Mouse (Mus musculus): ENCODE results near the gene Cox6a1. TPM values are rescaled to one million over a fixed set of nuclear protein-coding genes. Genes with fewer than 3 reads are reported as not detected.

Cox6a1 gene
- 100 to 1,000 TPM; 570 to 585 TPM for polyA plus RNA-seq (2017; shearing (Covaris generic))

GRCm38 (mm10) chr5:115348546-115349224, at the start of gene Cox6a1:
Gene Cox6a1, minus strand, starts transcription at chr5:115348981.

DNA sequence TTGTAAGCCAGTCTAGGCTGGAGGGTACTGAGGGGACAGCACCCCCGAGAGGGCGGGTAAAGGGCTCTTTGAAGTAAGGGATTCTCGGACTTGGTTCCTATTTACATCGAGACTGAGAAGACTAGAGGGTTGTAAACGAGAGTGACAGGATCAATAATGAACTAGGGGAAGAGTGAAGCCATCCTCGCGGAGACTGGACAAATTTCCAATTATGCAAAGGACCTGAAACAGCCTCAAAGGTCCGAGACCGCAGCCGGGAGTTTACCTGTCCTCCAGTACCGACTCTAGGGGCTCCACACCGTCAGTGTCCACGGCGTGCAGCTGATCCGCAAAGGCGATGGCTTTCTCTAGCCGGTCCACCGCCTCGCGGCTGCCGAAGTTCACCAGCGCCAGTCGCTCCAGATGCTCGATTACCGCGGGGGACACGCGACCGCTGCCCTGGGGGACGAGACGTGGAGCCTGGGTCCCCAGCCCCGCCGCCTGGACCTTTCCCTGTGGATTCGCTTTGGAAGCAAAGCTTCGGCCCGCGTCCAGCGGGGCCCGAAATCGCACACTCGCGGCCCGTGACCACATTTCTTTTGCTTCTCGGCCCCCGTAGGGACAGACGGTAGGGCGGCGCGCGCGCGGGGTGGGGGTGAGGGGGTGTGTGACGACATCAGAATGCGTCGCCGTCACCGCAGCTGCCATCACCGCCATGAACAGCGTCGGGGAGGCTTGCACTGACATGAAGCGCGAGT, 8.0 kb downstream of the Cox6a1 start, which contains the start of the genes Gatc and Triap1:
Gatc (minus strand) TSS at position 602 of the 737 bp plus-strand sequence.
Triap1 (plus strand) TSS at position 649 of the 737 bp plus-strand sequence.

GRCm38 (mm10) chr5:115326875-115327609, 21.7 kb downstream of the Cox6a1 start, which contains the start of gene Srsf9:
Gene Srsf9, plus strand, starts transcription at chr5:115327177.

GRCm38 (mm10) chr5:115300792-115301614, 47.8 kb downstream of the Cox6a1 start, which contains the start of gene Dynll1:
Gene Dynll1, minus strand, starts transcription at chr5:115300999.

Other genes with a start within 250 kb of the Cox6a1 start
- gene Acads, start 229.6 kb downstream of the Cox6a1 start, polyA plus RNA-seq (2017; shearing (Covaris generic)), result 10 to 100 TPM; 43.3 to 48.4 TPM
- 10 to 100 TPM; 50.5 to 65.3 TPM for gene Unc119b, start 214.0 kb downstream of the Cox6a1 start, polyA plus RNA-seq (2017; shearing (Covaris generic))
- gene Mlec, start 190.8 kb downstream of the Cox6a1 start, polyA plus RNA-seq (2017; shearing (Covaris generic)), result 10 to 100 TPM; 52.9 to 86.0 TPM
- under 1 TPM; 0.29 to 0.76 TPM for gene Cabp1, start 154.6 kb downstream of the Cox6a1 start, polyA plus RNA-seq (2017; shearing (Covaris generic))
- gene Pop5, start 113.1 kb downstream of the Cox6a1 start, polyA plus RNA-seq (2017; shearing (Covaris generic)), result 100 to 1,000 TPM; 160 to 229 TPM
- gene Rnf10, start 76.1 kb downstream of the Cox6a1 start, polyA plus RNA-seq (2017; shearing (Covaris generic)), result 100 to 1,000 TPM in 1 of 2 experiments, 10 to 100 TPM in 1; 91.3 to 145 TPM
- 10 to 100 TPM; 28.5 to 38.5 TPM for gene Coq5, start 69.3 kb downstream of the Cox6a1 start, polyA plus RNA-seq (2017; shearing (Covaris generic))
- 100 to 1,000 TPM; 438 to 603 TPM for gene Dynll1, start 48.0 kb downstream of the Cox6a1 start, polyA plus RNA-seq (2017; shearing (Covaris generic))
- 100 to 1,000 TPM; 126 to 162 TPM for gene Srsf9, start 21.8 kb downstream of the Cox6a1 start, polyA plus RNA-seq (2017; shearing (Covaris generic))
- gene Gatc, start 7.8 kb downstream of the Cox6a1 start, polyA plus RNA-seq (2017; shearing (Covaris generic)), result 10 to 100 TPM; 20.3 to 23.1 TPM
- gene Triap1, start 7.8 kb downstream of the Cox6a1 start, polyA plus RNA-seq (2017; shearing (Covaris generic)), result 10 to 100 TPM; 43.1 to 47.1 TPM
- gene Msi1, start 80.6 kb upstream of the Cox6a1 start, polyA plus RNA-seq (2017; shearing (Covaris generic)), result not detected
- gene Pla2g1b, start 117.3 kb upstream of the Cox6a1 start, polyA plus RNA-seq (2017; shearing (Covaris generic)), result not detected
- gene Sirt4, start 135.7 kb upstream of the Cox6a1 start, polyA plus RNA-seq (2017; shearing (Covaris generic)), result 10 to 100 TPM; 11.7 to 14.5 TPM
- gene Pxn, start 157.7 kb upstream of the Cox6a1 start, polyA plus RNA-seq (2017; shearing (Covaris generic)), result 10 to 100 TPM; 32.0 to 38.5 TPM
- gene Rplp0, start 210.5 kb upstream of the Cox6a1 start, polyA plus RNA-seq (2017; shearing (Covaris generic)), result 1,000 to 10,000 TPM; 1,681 to 2,683 TPM
- 10 to 100 TPM; 26.6 to 35.1 TPM for gene Gcn1l1, start 216.3 kb upstream of the Cox6a1 start, polyA plus RNA-seq (2017; shearing (Covaris generic))